Mouse (Mus musculus) embryonic stem cell, embryonic (primary cell): ENCODE measurements around the gene Aadacl2.

ENCODE experiments used
- CTCF ChIA-PET, 4 experiments: fragments of 300-600 bp in 2 of 4; fragments of 350-600 bp in 2 of 4; sonication (Branson Sonifier 250); formaldehyde crosslinking; loops; one replicate each; lab custom pipeline; 2022; ENCODE audit warnings: inconsistent platforms in 2 of 4; lab: Charles Lee
- POLR2A ChIA-PET, 4 experiments: fragments of 300-600 bp in 2 of 4; fragments of 350-600 bp in 2 of 4; sonication (Branson Sonifier 250); formaldehyde crosslinking; loops; one replicate each; lab custom pipeline; 2022; ENCODE audit warnings: antibody characterized with exemption in 4 of 4, inconsistent platforms in 1 of 4; lab: Charles Lee

Gene Aadacl2

GRCm38 (mm10) chr3:60006443-60006842 lies at the start of gene Aadacl2:
Gene Aadacl2, plus strand, starts transcription at chr3:60006743.
- CTCF ChIA-PET = interaction anchor here in 1 of 4 experiments (0.6 kb wide), 1 partner anchor 1801 kb away, joined by 9 read pairs; no protein-coding TSS in a partner anchor
- POLR2A ChIA-PET = no interaction called here

GRCm38 (mm10) chr3:59970891-59971290 lies 35.7 kb upstream of the Aadacl2 start:
- ChIA-PET CTCF (no interaction called here), POLR2A (interaction anchor here in 1 of 4 experiments (0.7 kb wide), 1 partner anchor 24 kb away, joined by 8 read pairs; no protein-coding TSS in a partner anchor)

- POLR2A ChIA-PET = no interaction called here
- CTCF ChIA-PET = interaction anchor here in 1 of 4 experiments (0.5 kb wide), 1 partner anchor 594 kb away, joined by 3 read pairs; no protein-coding TSS in a partner anchor
These were observed 32.0 kb upstream of the Aadacl2 start for GRCm38 (mm10) chr3:59974591-59974990.

- CTCF ChIA-PET = no interaction called here
- POLR2A ChIA-PET = no interaction called here
These were observed 2.9 kb upstream of the Aadacl2 start for GRCm38 (mm10) chr3:60003622-60004021.

- POLR2A ChIA-PET = no interaction called here
- CTCF ChIA-PET = no interaction called here
These were observed 18.9 kb downstream of the Aadacl2 start, which contains the start of gene Aadac for GRCm38 (mm10) chr3:60025417-60025816. Gene Aadac, plus strand, starts transcription at chr3:60025717.

GRCm38 (mm10) chr3:60031511-60031910 lies 25.0 kb downstream of the Aadacl2 start:
- CTCF ChIA-PET = no interaction called here
- POLR2A ChIA-PET = no interaction called here

GRCm38 (mm10) chr3:60046221-60046913 lies 39.8 kb downstream of the Aadacl2 start:
- CTCF ChIA-PET = interaction anchor here in 1 of 4 experiments (1.3 kb wide), 1 partner anchor 10 kb away, joined by 3 read pairs; no protein-coding TSS in a partner anchor
- POLR2A ChIA-PET = no interaction called here

GRCm38 (mm10) chr3:60053231-60053927 lies 46.8 kb downstream of the Aadacl2 start:
- POLR2A ChIA-PET = interaction anchor here in 1 of 4 experiments (0.5 kb wide), 1 partner anchor 1019 kb away, joined by 3 read pairs; no protein-coding TSS in a partner anchor
- CTCF ChIA-PET = interaction anchor here in 1 of 4 experiments (1.4 kb wide), 1 partner anchor 182 kb away, joined by 3 read pairs; no protein-coding TSS in a partner anchor

GRCm38 (mm10) chr3:60053931-60054330 lies 47.4 kb downstream of the Aadacl2 start:
- CTCF ChIA-PET = interaction anchor here in 1 of 4 experiments (1.4 kb wide), 1 partner anchor 183 kb away, joined by 3 read pairs; no protein-coding TSS in a partner anchor
- POLR2A ChIA-PET = interaction anchor here in 1 of 4 experiments (0.5 kb wide), 1 partner anchor 1019 kb away, joined by 3 read pairs; no protein-coding TSS in a partner anchor

- POLR2A ChIA-PET = no interaction called here
These were observed 49.9 kb downstream of the Aadacl2 start for GRCm38 (mm10) chr3:60056451-60056850.

GRCm38 (mm10) chr3:60057070-60057808 lies 50.7 kb downstream of the Aadacl2 start:
- POLR2A ChIA-PET = no interaction called here
- CTCF ChIA-PET = interaction anchor here in 3 of 4 experiments (0.6 to 1.2 kb wide), 7 partner anchors 10 to 937 kb away, joined by 3 to 4 read pairs (median 3); no protein-coding TSS in a partner anchor

More at GRCm38 (mm10) chr3:60056451-60056850, 49.9 kb downstream of the Aadacl2 start:
- CTCF ChIA-PET = interaction anchor here in 2 of 4 experiments (0.6 to 1.2 kb wide), 6 partner anchors 10 to 936 kb away, joined by 3 to 4 read pairs (median 3); no protein-coding TSS in a partner anchor

- ChIA-PET CTCF (interaction anchor here in 1 of 4 experiments (1.2 kb wide), 1 partner anchor 937 kb away, joined by 3 read pairs; no protein-coding TSS in a partner anchor), POLR2A (no interaction called here)
These were observed 51.2 kb downstream of the Aadacl2 start for GRCm38 (mm10) chr3:60057809-60058082.
